Mouse (Mus musculus): Measurements from ENCODE around the gene Angel1. TPM values are rescaled to one million over a fixed set of nuclear protein-coding genes. Genes with fewer than 3 reads are reported as not detected.

Gene Angel1
- polyA plus RNA-seq, 1 experiment from 2014 or later: 10.6 TPM

GRCm38 (mm10) chr12:86767868-86768631, 41.8 kb upstream of the Angel1 start:
- ATAC-seq: no peak
- peaks cover 31% of the 10 kb centered on the region for H3K4me1 ChIP-seq (replicated peaks; ENCODE audit: control insufficient read depth, insufficient read depth, low read length)
- H3K27ac ChIP-seq (ENCODE audit: low read length): no peak overlapping the region
- H3K27me3 ChIP-seq (replicated peaks; ENCODE audit: control insufficient read depth, insufficient read depth, low read length): no peaks in the 10 kb centered on the region
- H3K9me3 ChIP-seq (ENCODE audit: control insufficient read depth, low read length): no peaks in the 10 kb centered on the region
- 33% methylated on average over 20 of the region's 20 CpGs for WGBS
- H3K4me3 ChIP-seq (replicated peaks; ENCODE audit: low read length): no peak overlapping the region
- no peak overlapping the region for H3K4me2 ChIP-seq (ENCODE audit: low read length)
- H3K9ac ChIP-seq (replicated peaks; ENCODE audit: low read depth, low read length): no peak overlapping the region
- no peaks in the 10 kb centered on the region for H3K36me3 ChIP-seq (ENCODE audit: control insufficient read depth, insufficient read depth)

GRCm38 (mm10) chr12:86766467-86766866, 40.2 kb upstream of the Angel1 start:
- 89% methylated on average over 8 of the region's 8 CpGs for WGBS

DNA sequence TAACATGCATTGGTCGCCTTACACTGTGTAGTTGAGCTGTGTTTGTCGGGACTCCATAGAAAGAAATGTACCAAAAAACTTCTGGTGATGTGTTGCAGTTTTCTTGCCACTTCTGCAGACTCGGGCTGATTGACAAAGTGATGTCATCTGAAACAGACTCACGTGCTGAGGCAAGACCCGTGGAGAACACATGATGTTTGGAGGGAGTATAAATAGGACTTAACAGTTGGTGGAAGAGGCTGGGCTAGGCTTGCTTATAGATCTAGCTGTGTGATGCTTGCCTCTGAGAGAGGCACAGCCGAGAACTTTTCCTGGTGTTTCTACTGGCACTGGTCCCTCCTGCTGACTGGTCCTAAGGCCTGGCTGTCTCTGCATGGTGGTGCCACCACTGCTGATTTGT, 37.8 kb upstream of the Angel1 start:
- Histone ChIP-seq H3K4me2 (ENCODE audit: low read length) (no peak overlapping the region), H3K9me3 (ENCODE audit: control insufficient read depth, low read length) (no peaks in the 10 kb centered on the region), H3K4me3 (replicated peaks; ENCODE audit: low read length) (no peak overlapping the region), H3K9ac (replicated peaks; ENCODE audit: low read depth, low read length) (no peak overlapping the region), H3K27me3 (replicated peaks; ENCODE audit: control insufficient read depth, insufficient read depth, low read length) (no peaks in the 10 kb centered on the region), H3K4me1 (replicated peaks; ENCODE audit: control insufficient read depth, insufficient read depth, low read length) (peaks cover 2% of the 10 kb centered on the region; the same call in 1 of the 2 replicates), H3K36me3 (ENCODE audit: control insufficient read depth, insufficient read depth) (no peaks in the 10 kb centered on the region), H3K27ac (ENCODE audit: low read length) (no peak overlapping the region)
- no peak for ATAC-seq
- WGBS: 74% methylated on average over 6 of the region's 6 CpGs

More at GRCm38 (mm10) chr12:86766467-86766866, 40.2 kb upstream of the Angel1 start:
- H3K27ac ChIP-seq (ENCODE audit: low read length): no peak overlapping the region
- no peak overlapping the region for H3K9ac ChIP-seq (replicated peaks; ENCODE audit: low read depth, low read length)
- no peak for ATAC-seq
- H3K4me3 ChIP-seq (replicated peaks; ENCODE audit: low read length): no peak overlapping the region
- H3K9me3 ChIP-seq (ENCODE audit: control insufficient read depth, low read length): no peaks in the 10 kb centered on the region
- H3K4me1 ChIP-seq (replicated peaks; ENCODE audit: control insufficient read depth, insufficient read depth, low read length): peaks cover 18% of the 10 kb centered on the region
- H3K4me2 ChIP-seq (ENCODE audit: low read length): no peak overlapping the region
- no peaks in the 10 kb centered on the region for H3K27me3 ChIP-seq (replicated peaks; ENCODE audit: control insufficient read depth, insufficient read depth, low read length)
- no peaks in the 10 kb centered on the region for H3K36me3 ChIP-seq (ENCODE audit: control insufficient read depth, insufficient read depth)

DNA sequence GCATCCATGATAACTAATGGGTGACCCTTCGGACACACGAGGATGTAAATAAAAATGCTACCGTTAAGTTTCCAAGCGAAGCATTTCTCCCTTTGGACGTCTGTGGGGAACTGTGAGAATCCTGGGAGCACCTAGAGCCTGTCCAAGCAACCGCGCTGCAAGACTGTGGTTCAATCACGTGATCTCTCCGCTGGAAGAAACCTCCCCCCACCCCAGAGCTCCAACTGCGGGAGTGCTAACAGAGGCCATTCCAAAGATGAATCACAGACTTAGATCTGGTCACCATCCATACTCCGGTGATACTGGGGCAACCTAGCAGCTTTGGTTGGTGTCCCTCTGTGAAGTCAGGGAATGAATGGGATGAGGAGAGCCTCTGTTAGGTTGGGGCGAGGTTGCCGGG, 34.8 kb upstream of the Angel1 start:
- Histone ChIP-seq H3K9ac (replicated peaks; ENCODE audit: low read depth, low read length) (no peak overlapping the region), H3K27me3 (replicated peaks; ENCODE audit: control insufficient read depth, insufficient read depth, low read length) (no peaks in the 10 kb centered on the region), H3K4me2 (ENCODE audit: low read length) (no peak overlapping the region), H3K4me1 (replicated peaks; ENCODE audit: control insufficient read depth, insufficient read depth, low read length) (no peaks in the 10 kb centered on the region), H3K4me3 (replicated peaks; ENCODE audit: low read length) (no peak overlapping the region), H3K9me3 (ENCODE audit: control insufficient read depth, low read length) (no peaks in the 10 kb centered on the region), H3K36me3 (ENCODE audit: control insufficient read depth, insufficient read depth) (no peaks in the 10 kb centered on the region), H3K27ac (ENCODE audit: low read length) (no peak overlapping the region)
- no peak for ATAC-seq
- 82% methylated on average over 13 of the region's 13 CpGs for WGBS

DNA sequence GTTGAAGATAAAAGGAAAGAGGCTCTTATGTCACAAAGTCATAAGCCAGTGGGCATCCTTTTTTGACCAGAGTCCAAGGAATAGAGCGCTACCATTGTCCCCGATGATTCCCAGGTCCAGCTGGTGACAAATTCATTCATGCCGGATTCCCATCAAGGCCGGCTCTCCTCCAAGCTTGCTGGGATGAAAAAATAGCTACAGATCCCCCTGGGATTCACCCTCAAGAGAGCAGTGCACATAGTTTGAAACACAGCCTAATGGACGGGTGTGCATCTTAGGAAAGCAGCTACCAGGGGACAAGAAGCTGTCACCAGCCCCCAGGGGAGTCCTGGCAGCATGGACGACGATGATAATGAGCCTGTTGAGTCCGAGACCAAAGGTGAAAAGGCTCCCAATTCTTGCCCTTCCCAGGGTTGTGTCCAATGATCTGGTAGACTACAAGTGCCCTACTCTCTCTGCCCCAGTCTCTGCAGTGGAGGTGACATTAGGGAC, 8.1 kb upstream of the Angel1 start, which contains the start of gene Lrrc74a:
Gene Lrrc74a (plus strand): TSS at position 51 of the 492 bp plus-strand sequence.
- H3K27me3 ChIP-seq (replicated peaks; ENCODE audit: control insufficient read depth, insufficient read depth, low read length): no peaks in the 10 kb centered on the region
- no peaks in the 10 kb centered on the region for H3K4me1 ChIP-seq (replicated peaks; ENCODE audit: control insufficient read depth, insufficient read depth, low read length)
- H3K9ac ChIP-seq (replicated peaks; ENCODE audit: low read depth, low read length): no peak within 1 kb of the TSS
- H3K9me3 ChIP-seq (ENCODE audit: control insufficient read depth, low read length): no peaks in the 10 kb centered on the region
- ATAC-seq: no peak
- H3K27ac ChIP-seq (ENCODE audit: low read length): no peak within 1 kb of the TSS
- no peak within 1 kb of the TSS for H3K4me2 ChIP-seq (ENCODE audit: low read length)
- H3K36me3 ChIP-seq (ENCODE audit: control insufficient read depth, insufficient read depth): no peaks in the 10 kb centered on the region
- 86% methylated on average over 8 of the region's 8 CpGs for WGBS
- H3K4me3 ChIP-seq (replicated peaks; ENCODE audit: low read length): no peak within 1 kb of the TSS

DNA sequence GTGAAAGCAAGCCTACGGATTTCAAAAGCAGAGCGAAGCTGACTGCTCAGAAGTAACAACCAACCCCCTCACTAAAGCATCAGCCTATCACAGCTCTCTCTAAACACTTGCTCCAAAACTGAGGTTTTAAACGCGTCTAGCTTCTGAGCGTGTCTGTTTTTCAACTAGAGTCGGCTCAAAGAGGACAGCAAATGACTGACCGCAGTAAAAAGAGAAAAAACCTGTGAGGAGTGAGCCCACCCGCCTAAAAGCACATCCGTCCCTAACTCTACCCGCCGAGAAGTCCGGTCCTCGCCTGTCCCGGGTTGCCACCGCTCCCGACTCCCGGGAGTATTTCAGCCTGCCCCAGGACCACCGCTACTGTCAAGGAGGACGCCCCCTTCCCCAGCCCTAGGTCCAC, 554 bp downstream of the Angel1 start:
- peak; percentile 57 for ATAC-seq
- Histone ChIP-seq H3K4me2 (ENCODE audit: low read length) (peak overlapping the region; percentile 95), H3K4me1 (replicated peaks; ENCODE audit: control insufficient read depth, insufficient read depth, low read length) (peaks cover 14% of the 10 kb centered on the region), H3K9ac (replicated peaks; ENCODE audit: low read depth, low read length) (peak overlapping the region; percentile 62), H3K27ac (ENCODE audit: low read length) (peak overlapping the region; percentile 41), H3K36me3 (ENCODE audit: control insufficient read depth, insufficient read depth) (no peaks in the 10 kb centered on the region), H3K27me3 (replicated peaks; ENCODE audit: control insufficient read depth, insufficient read depth, low read length) (no peaks in the 10 kb centered on the region), H3K4me3 (replicated peaks; ENCODE audit: low read length) (peak overlapping the region; percentile 65), H3K9me3 (ENCODE audit: control insufficient read depth, low read length) (no peaks in the 10 kb centered on the region)
- 0% methylated on average over 19 of the region's 19 CpGs for WGBS

GRCm38 (mm10) chr12:86724300-86724699, 2.0 kb downstream of the Angel1 start:
- WGBS: 61% methylated on average over 2 of the region's 2 CpGs
- ATAC-seq: peak; percentile 5; the same call in 1 of the 2 replicates
- H3K4me2 ChIP-seq (ENCODE audit: low read length): no peak overlapping the region; the same call in 1 of the 2 replicates
- H3K27me3 ChIP-seq (replicated peaks; ENCODE audit: control insufficient read depth, insufficient read depth, low read length): no peaks in the 10 kb centered on the region
- H3K36me3 ChIP-seq (ENCODE audit: control insufficient read depth, insufficient read depth): no peaks in the 10 kb centered on the region
- H3K9me3 ChIP-seq (ENCODE audit: control insufficient read depth, low read length): no peaks in the 10 kb centered on the region
- H3K4me1 ChIP-seq (replicated peaks; ENCODE audit: control insufficient read depth, insufficient read depth, low read length): peaks cover 14% of the 10 kb centered on the region
- no peak overlapping the region for H3K9ac ChIP-seq (replicated peaks; ENCODE audit: low read depth, low read length)
- no peak overlapping the region for H3K4me3 ChIP-seq (replicated peaks; ENCODE audit: low read length)
- no peak overlapping the region for H3K27ac ChIP-seq (ENCODE audit: low read length)

- no peak for ATAC-seq
- no peak overlapping the region for H3K27ac ChIP-seq (ENCODE audit: low read length)
- no peak overlapping the region for H3K4me3 ChIP-seq (replicated peaks; ENCODE audit: low read length)
- no peak overlapping the region for H3K9ac ChIP-seq (replicated peaks; ENCODE audit: low read depth, low read length)
- H3K4me1 ChIP-seq (replicated peaks; ENCODE audit: control insufficient read depth, insufficient read depth, low read length): peaks cover 14% of the 10 kb centered on the region
- 81% methylated on average over 5 of the region's 5 CpGs for WGBS
- H3K27me3 ChIP-seq (replicated peaks; ENCODE audit: control insufficient read depth, insufficient read depth, low read length): no peaks in the 10 kb centered on the region
- no peaks in the 10 kb centered on the region for H3K36me3 ChIP-seq (ENCODE audit: control insufficient read depth, insufficient read depth)
- no peak overlapping the region for H3K4me2 ChIP-seq (ENCODE audit: low read length)
- no peaks in the 10 kb centered on the region for H3K9me3 ChIP-seq (ENCODE audit: control insufficient read depth, low read length)
These were observed 4.8 kb downstream of the Angel1 start for GRCm38 (mm10) chr12:86721453-86721852.

DNA sequence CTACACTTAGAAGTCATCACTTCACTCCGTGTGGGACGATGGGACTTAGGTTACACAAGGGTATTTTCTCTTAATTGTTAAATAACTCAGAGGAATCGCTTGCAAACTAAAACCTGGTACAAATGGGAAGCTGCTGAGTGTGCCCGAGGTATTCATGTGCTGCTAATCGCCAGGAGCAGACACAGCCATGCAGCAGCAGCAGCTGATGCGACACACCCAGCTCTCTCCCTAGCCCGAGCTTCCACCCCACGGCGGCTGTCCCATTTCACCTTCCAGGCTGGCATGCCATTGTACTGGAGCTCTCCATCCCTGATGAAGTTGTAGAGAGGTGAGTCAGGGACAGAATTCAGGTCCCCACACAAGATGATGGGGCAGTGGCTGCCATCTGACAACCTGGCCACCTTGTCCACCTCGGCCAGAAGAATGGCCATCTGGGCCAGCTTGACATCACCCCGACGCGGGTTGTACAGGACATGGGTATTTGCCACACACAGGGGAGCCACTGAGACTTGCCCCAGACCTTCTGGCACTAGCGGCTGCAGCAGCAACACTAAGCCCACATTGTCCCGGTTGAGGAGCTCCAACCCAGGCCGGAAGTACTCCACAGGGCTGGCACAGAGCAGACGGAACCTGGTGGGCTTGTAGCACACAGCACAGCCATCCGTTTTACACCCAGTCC, 6.2 kb downstream of the Angel1 start:
- Histone ChIP-seq H3K4me3 (replicated peaks; ENCODE audit: low read length) (no peak overlapping the region), H3K27me3 (replicated peaks; ENCODE audit: control insufficient read depth, insufficient read depth, low read length) (no peaks in the 10 kb centered on the region), H3K9me3 (ENCODE audit: control insufficient read depth, low read length) (no peaks in the 10 kb centered on the region), H3K36me3 (ENCODE audit: control insufficient read depth, insufficient read depth) (no peaks in the 10 kb centered on the region), H3K4me1 (replicated peaks; ENCODE audit: control insufficient read depth, insufficient read depth, low read length) (peaks cover 10% of the 10 kb centered on the region), H3K9ac (replicated peaks; ENCODE audit: low read depth, low read length) (no peak overlapping the region), H3K27ac (ENCODE audit: low read length) (no peak overlapping the region), H3K4me2 (ENCODE audit: low read length) (no peak overlapping the region)
- WGBS: 84% methylated on average over 18 of the region's 18 CpGs
- no peak for ATAC-seq
